Mouse (Mus musculus): Measurements from ENCODE around the gene Mboat2. TPM values are rescaled to one million over a fixed set of nuclear protein-coding genes. Genes with fewer than 3 reads are reported as not detected.
A peak's percentile ranks its signal among the peaks of the same experiment; 100 is the strongest.

The Mboat2 gene
- polyA plus RNA-seq, 1 experiment from 2014 or later: 70.8 TPM

- Histone ChIP-seq H3K27ac (ENCODE audit: low read length) (peak overlapping the region; percentile 41), H3K9me3 (ENCODE audit: control insufficient read depth, low read length) (no peaks in the 10 kb centered on the region), H3K27me3 (replicated peaks; ENCODE audit: control insufficient read depth, insufficient read depth, low read length) (no peaks in the 10 kb centered on the region), H3K36me3 (ENCODE audit: control insufficient read depth, insufficient read depth) (no peaks in the 10 kb centered on the region), H3K4me1 (replicated peaks; ENCODE audit: control insufficient read depth, insufficient read depth, low read length) (peaks cover 12% of the 10 kb centered on the region), H3K4me2 (ENCODE audit: low read length) (no peak overlapping the region), H3K9ac (replicated peaks; ENCODE audit: low read depth, low read length) (no peak overlapping the region), H3K4me3 (replicated peaks; ENCODE audit: low read length) (no peak overlapping the region)
- ATAC-seq: peak; percentile 80
- WGBS: 54% methylated on average over 18 of the region's 18 CpGs
Observed at GRCm38 (mm10) chr12:24928051-24928748, 97.5 kb downstream of the Mboat2 start.

- H3K27ac ChIP-seq (ENCODE audit: low read length): no peak overlapping the region
- no peaks in the 10 kb centered on the region for H3K36me3 ChIP-seq (ENCODE audit: control insufficient read depth, insufficient read depth)
- no peaks in the 10 kb centered on the region for H3K27me3 ChIP-seq (replicated peaks; ENCODE audit: control insufficient read depth, insufficient read depth, low read length)
- H3K9me3 ChIP-seq (ENCODE audit: control insufficient read depth, low read length): no peaks in the 10 kb centered on the region
- H3K4me3 ChIP-seq (replicated peaks; ENCODE audit: low read length): no peak overlapping the region
- peaks cover 17% of the 10 kb centered on the region for H3K4me1 ChIP-seq (replicated peaks; ENCODE audit: control insufficient read depth, insufficient read depth, low read length)
- H3K9ac ChIP-seq (replicated peaks; ENCODE audit: low read depth, low read length): no peak overlapping the region
- 66% methylated on average over 7 of the region's 7 CpGs for WGBS
- H3K4me2 ChIP-seq (ENCODE audit: low read length): no peak overlapping the region
- ATAC-seq: no peak
Observed at GRCm38 (mm10) chr12:24929043-24929442, 98.4 kb downstream of the Mboat2 start.

GRCm38 (mm10) chr12:24930760-24931159 lies 100.1 kb downstream of the Mboat2 start:
- H3K36me3 ChIP-seq (ENCODE audit: control insufficient read depth, insufficient read depth): peaks cover 5% of the 10 kb centered on the region; the same call in 1 of the 2 replicates
- WGBS: 84% methylated on average over 3 of the region's 3 CpGs
- no peak overlapping the region for H3K9ac ChIP-seq (replicated peaks; ENCODE audit: low read depth, low read length)
- ATAC-seq: no peak
- no peaks in the 10 kb centered on the region for H3K27me3 ChIP-seq (replicated peaks; ENCODE audit: control insufficient read depth, insufficient read depth, low read length)
- peaks cover 17% of the 10 kb centered on the region for H3K4me1 ChIP-seq (replicated peaks; ENCODE audit: control insufficient read depth, insufficient read depth, low read length)
- H3K4me2 ChIP-seq (ENCODE audit: low read length): no peak overlapping the region
- H3K27ac ChIP-seq (ENCODE audit: low read length): no peak overlapping the region
- no peak overlapping the region for H3K4me3 ChIP-seq (replicated peaks; ENCODE audit: low read length)
- H3K9me3 ChIP-seq (ENCODE audit: control insufficient read depth, low read length): no peaks in the 10 kb centered on the region

DNA sequence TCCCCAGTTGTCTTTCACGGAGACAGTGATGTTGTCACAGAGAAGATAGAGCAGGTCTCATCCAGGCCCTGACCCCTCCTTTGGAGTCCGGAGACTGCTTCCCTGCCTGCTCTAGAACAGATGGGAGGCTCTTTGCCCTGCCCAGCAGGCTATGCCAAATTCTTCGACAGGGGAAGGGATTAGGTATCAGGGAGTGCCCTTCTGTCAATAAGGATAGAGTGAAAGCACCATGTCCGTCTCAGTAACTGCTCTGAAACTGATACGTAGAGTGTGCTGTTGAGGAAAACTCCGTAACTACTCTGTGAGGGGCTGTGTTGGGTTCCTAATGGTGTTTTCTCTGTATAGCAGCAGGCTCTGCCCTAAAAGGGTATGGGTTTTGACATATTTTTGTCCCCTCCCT lies 101.4 kb downstream of the Mboat2 start:
- H3K4me3 ChIP-seq (replicated peaks; ENCODE audit: low read length): no peak overlapping the region
- H3K9me3 ChIP-seq (ENCODE audit: control insufficient read depth, low read length): no peaks in the 10 kb centered on the region
- WGBS: 75% methylated on average over 6 of the region's 6 CpGs
- H3K36me3 ChIP-seq (ENCODE audit: control insufficient read depth, insufficient read depth): peaks cover 5% of the 10 kb centered on the region; the same call in 1 of the 2 replicates
- no peak overlapping the region for H3K4me2 ChIP-seq (ENCODE audit: low read length)
- no peak overlapping the region for H3K27ac ChIP-seq (ENCODE audit: low read length)
- no peaks in the 10 kb centered on the region for H3K27me3 ChIP-seq (replicated peaks; ENCODE audit: control insufficient read depth, insufficient read depth, low read length)
- ATAC-seq: no peak
- H3K9ac ChIP-seq (replicated peaks; ENCODE audit: low read depth, low read length): no peak overlapping the region
- peaks cover 17% of the 10 kb centered on the region for H3K4me1 ChIP-seq (replicated peaks; ENCODE audit: control insufficient read depth, insufficient read depth, low read length)

DNA sequence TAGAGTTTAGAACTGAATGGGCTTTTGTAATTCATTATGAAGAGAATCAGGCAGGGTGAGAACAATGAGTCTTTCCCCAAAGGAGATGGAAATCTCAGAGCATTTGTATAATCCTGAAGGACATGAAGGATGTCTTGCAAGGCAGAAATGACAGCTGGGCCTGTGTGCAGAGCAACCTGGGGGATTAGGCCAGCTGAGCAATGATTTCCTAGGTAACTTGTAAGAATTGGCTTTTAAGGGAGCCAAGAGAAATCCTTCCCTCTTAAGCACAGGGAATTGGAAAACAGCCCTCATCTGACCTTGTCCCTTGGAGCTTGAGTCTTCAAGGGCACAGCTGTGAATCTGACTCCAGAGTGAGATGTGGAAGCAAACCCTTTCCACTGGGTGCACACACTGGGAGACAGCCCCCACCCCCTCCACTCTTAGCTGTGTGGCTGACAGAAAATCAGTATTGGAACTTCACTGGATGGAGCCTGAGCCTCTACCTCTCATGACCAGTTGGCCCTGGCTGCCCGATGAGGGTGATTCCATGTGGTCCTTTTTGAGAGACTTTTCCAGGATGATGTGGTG lies 102.6 kb downstream of the Mboat2 start:
- Histone ChIP-seq H3K4me2 (ENCODE audit: low read length) (no peak overlapping the region), H3K27me3 (replicated peaks; ENCODE audit: control insufficient read depth, insufficient read depth, low read length) (no peaks in the 10 kb centered on the region), H3K9me3 (ENCODE audit: control insufficient read depth, low read length) (no peaks in the 10 kb centered on the region), H3K4me3 (replicated peaks; ENCODE audit: low read length) (no peak overlapping the region), H3K4me1 (replicated peaks; ENCODE audit: control insufficient read depth, insufficient read depth, low read length) (peaks cover 12% of the 10 kb centered on the region), H3K27ac (ENCODE audit: low read length) (no peak overlapping the region), H3K9ac (replicated peaks; ENCODE audit: low read depth, low read length) (no peak overlapping the region), H3K36me3 (ENCODE audit: control insufficient read depth, insufficient read depth) (peaks cover 5% of the 10 kb centered on the region; the same call in 1 of the 2 replicates)
- peak; percentile 25; the same call in 1 of the 2 replicates for ATAC-seq
- WGBS: 88% methylated on average over 1 of the region's 1 CpGs

DNA sequence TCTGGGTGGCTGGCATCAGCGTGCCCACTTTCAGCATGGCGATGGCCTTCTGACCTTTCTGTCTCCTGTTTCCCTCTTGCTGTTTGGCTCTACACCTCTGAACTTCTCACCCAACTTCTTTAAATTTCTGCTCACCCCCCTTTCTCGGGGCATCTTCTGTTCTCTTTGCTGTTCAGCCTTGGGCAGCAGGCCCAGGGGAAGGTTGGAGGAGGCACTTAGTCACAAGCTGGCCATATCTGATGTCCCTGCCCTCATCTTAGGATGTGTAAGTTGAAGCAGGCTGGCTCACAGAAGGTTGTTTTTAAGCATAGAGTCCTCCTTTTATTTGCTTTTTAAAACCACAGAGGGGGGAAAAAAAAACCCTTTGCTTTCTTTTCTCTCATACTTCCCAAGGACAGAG lies 103.3 kb downstream of the Mboat2 start:
- H3K4me1 ChIP-seq (replicated peaks; ENCODE audit: control insufficient read depth, insufficient read depth, low read length): 0 out of 2 replicates have a peak, but pooled peaks cover 7% of the 10 kb centered on the region
- H3K9me3 ChIP-seq (ENCODE audit: control insufficient read depth, low read length): no peaks in the 10 kb centered on the region
- 92% methylated on average over 3 of the region's 3 CpGs for WGBS
- H3K9ac ChIP-seq (replicated peaks; ENCODE audit: low read depth, low read length): no peak overlapping the region
- H3K36me3 ChIP-seq (ENCODE audit: control insufficient read depth, insufficient read depth): peaks cover 5% of the 10 kb centered on the region; the same call in 1 of the 2 replicates
- H3K27me3 ChIP-seq (replicated peaks; ENCODE audit: control insufficient read depth, insufficient read depth, low read length): no peaks in the 10 kb centered on the region
- H3K4me3 ChIP-seq (replicated peaks; ENCODE audit: low read length): no peak overlapping the region
- ATAC-seq: no peak
- H3K4me2 ChIP-seq (ENCODE audit: low read length): no peak overlapping the region
- no peak overlapping the region for H3K27ac ChIP-seq (ENCODE audit: low read length)

DNA sequence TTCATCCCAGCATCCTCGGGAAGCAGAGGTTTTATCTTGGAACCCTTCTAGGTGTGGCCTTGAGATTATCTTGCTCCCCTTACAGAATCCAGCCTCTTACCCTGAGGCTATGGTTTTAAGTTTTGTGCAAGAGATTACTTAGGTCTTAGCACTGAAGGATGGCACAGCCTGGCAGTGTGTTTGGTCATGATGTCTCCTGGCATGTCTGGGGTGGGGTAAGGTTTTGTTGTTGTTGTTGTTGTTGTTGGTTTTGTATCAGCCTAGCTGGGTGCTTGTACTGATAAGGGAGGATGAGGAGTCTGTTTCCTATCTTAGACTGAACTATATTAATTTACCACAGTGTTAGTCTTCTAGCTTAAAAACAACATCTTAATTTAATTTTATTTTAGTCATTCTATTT lies 105.6 kb downstream of the Mboat2 start:
- Histone ChIP-seq H3K4me2 (ENCODE audit: low read length) (no peak overlapping the region), H3K4me1 (replicated peaks; ENCODE audit: control insufficient read depth, insufficient read depth, low read length) (0 out of 2 replicates have a peak, but pooled peaks cover 7% of the 10 kb centered on the region), H3K36me3 (ENCODE audit: control insufficient read depth, insufficient read depth) (peaks cover 5% of the 10 kb centered on the region), H3K27me3 (replicated peaks; ENCODE audit: control insufficient read depth, insufficient read depth, low read length) (no peaks in the 10 kb centered on the region), H3K9ac (replicated peaks; ENCODE audit: low read depth, low read length) (no peak overlapping the region), H3K4me3 (replicated peaks; ENCODE audit: low read length) (no peak overlapping the region), H3K27ac (ENCODE audit: low read length) (no peak overlapping the region), H3K9me3 (ENCODE audit: control insufficient read depth, low read length) (no peaks in the 10 kb centered on the region)
- ATAC-seq: no peak
- 62% methylated on average over 1 of the region's 1 CpGs for WGBS

- Histone ChIP-seq H3K27ac (ENCODE audit: low read length) (no peak overlapping the region), H3K9ac (replicated peaks; ENCODE audit: low read depth, low read length) (no peak overlapping the region), H3K36me3 (ENCODE audit: control insufficient read depth, insufficient read depth) (peaks cover 5% of the 10 kb centered on the region), H3K4me2 (ENCODE audit: low read length) (no peak overlapping the region), H3K4me3 (replicated peaks; ENCODE audit: low read length) (no peak overlapping the region), H3K9me3 (ENCODE audit: control insufficient read depth, low read length) (no peaks in the 10 kb centered on the region), H3K27me3 (replicated peaks; ENCODE audit: control insufficient read depth, insufficient read depth, low read length) (no peaks in the 10 kb centered on the region), H3K4me1 (replicated peaks; ENCODE audit: control insufficient read depth, insufficient read depth, low read length) (no peaks in the 10 kb centered on the region)
- ATAC-seq: no peak
- 94% methylated on average over 8 of the region's 8 CpGs for WGBS
Observed at GRCm38 (mm10) chr12:24939372-24939771, 108.7 kb downstream of the Mboat2 start.

DNA sequence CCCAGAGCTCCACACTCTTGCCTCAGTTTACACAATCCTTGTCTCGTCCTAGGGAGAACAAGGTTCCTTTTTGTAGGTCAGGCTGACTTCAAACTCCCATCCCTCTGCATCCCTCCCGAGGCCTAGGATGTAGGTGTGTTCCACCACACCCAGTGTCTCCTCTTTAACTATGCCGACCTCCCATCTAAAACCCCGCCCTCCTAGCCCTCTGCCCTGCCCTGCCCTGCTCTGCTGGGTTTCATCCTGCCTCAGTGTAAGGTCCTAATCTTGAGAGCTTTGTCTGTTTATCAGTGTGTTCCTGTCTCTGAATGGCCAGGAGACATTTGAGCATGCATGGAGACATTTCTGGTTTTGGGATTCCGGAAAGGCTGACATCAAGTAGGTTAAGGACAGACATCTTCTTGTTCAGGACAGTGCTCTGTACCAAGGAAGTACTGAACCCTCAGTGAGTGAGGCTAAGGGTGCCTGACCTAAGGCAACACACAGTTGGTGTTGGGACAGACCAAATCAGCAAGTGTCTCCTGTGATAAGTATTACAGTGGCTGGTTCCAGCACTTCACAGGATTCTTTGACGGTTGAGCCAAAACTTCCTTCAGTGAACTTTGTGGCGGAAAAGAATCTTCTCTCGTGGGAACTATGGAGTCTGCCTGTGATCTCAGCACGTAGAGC lies 112.1 kb downstream of the Mboat2 start:
- H3K4me3 ChIP-seq (replicated peaks; ENCODE audit: low read length): no peak overlapping the region
- WGBS: 87% methylated on average over 9 of the region's 9 CpGs
- no peaks in the 10 kb centered on the region for H3K4me1 ChIP-seq (replicated peaks; ENCODE audit: control insufficient read depth, insufficient read depth, low read length)
- no peak overlapping the region for H3K9ac ChIP-seq (replicated peaks; ENCODE audit: low read depth, low read length)
- ATAC-seq: no peak
- H3K36me3 ChIP-seq (ENCODE audit: control insufficient read depth, insufficient read depth): no peaks in the 10 kb centered on the region; the same call in 1 of the 2 replicates
- H3K9me3 ChIP-seq (ENCODE audit: control insufficient read depth, low read length): no peaks in the 10 kb centered on the region
- no peak overlapping the region for H3K27ac ChIP-seq (ENCODE audit: low read length)
- no peak overlapping the region for H3K4me2 ChIP-seq (ENCODE audit: low read length)
- H3K27me3 ChIP-seq (replicated peaks; ENCODE audit: control insufficient read depth, insufficient read depth, low read length): no peaks in the 10 kb centered on the region
